In the genomic region with DNA sequence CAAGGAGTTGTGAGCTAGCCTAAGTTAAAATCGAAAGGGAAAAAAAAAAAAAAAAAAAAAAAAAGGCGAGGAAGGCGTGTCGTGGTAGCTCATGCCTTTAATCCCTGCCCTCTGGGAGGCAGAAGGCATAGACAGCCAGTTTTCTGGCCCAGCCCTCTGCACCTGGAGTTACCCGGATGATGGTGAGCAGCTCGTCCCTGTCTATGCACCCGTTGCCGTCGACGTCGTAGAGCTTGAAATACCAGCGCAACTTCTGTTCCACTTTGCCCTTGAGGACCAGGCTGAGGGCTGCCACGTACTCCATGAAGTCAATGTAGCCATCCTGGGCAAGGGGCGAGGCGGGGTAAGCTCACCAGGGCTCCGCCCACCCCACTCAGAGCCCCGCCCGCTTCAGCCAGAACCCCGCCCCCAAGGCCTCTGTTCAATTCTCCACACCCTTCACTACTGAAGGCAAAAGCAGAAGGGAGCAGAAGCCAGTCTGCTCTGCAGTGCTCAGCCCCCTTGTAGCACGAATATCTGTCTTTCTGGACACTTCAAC, we compare ENCODE assay signal across 8 mouse cellular contexts. TPM values are rescaled to one million over a fixed set of nuclear protein-coding genes. Genes with fewer than 3 reads are reported as not detected.
DNase-seq lines count a peak whose midpoint lies in the region; ATAC-seq lines count a peak whose summit lies in the region.

No protein-coding gene starts in this region.

- H3K4me3 ChIP-seq in embryonic facial prominence, embryonic 15.5 days (replicated peaks), result peak overlapping the region; percentile 40
- H3K4me3 ChIP-seq in heart, embryonic 16.5 days (ENCODE audit: low read length), result peak overlapping the region; percentile 46
- peak overlapping the region; percentile 54 for H3K4me3 ChIP-seq in macrophage (ENCODE audit: inconsistent target)

- H3K4me2 ChIP-seq in embryonic facial prominence, embryonic 15.5 days (replicated peaks), result peak overlapping the region; percentile 57
- H3K4me2 ChIP-seq in heart, embryonic 16.5 days (ENCODE audit: low read depth, low read length), result peak overlapping the region; percentile 64

- 2% methylated on average over 20 of the region's 20 CpGs for WGBS in embryonic facial prominence, embryonic 15.5 days
- 3% methylated on average over 19 of the region's 20 CpGs for WGBS in heart, embryonic 16.5 days
- 0% methylated on average over 17 of the region's 20 CpGs for WGBS in macrophage (ENCODE audit: missing documents)

- peak; percentile 73 for ATAC-seq in embryonic facial prominence, embryonic 15.5 days (ENCODE audit: insufficient number of reproducible peaks, low FRiP score, low TSS enrichment, low read depth)
- ATAC-seq in heart, embryonic 16.5 days (replicated peaks; ENCODE audit: extremely low read depth, insufficient read depth, low FRiP score), result peak; percentile 70

- H3K27ac ChIP-seq in embryonic facial prominence, embryonic 15.5 days (replicated peaks), result no peak overlapping the region
- H3K27ac ChIP-seq in heart, embryonic 16.5 days (ENCODE audit: low read length), result no peak overlapping the region
- peak overlapping the region; percentile 62 for H3K27ac ChIP-seq in macrophage

- no peak overlapping the region for H3K9ac ChIP-seq in embryonic facial prominence, embryonic 15.5 days
- H3K9ac ChIP-seq in heart, embryonic 16.5 days (ENCODE audit: low read length), result peak overlapping the region; percentile 15; the same call in 1 of the 2 replicates

- no peaks in the 10 kb centered on the region for H3K36me3 ChIP-seq in embryonic facial prominence, embryonic 15.5 days
- no peaks in the 10 kb centered on the region for H3K36me3 ChIP-seq in heart, embryonic 16.5 days (ENCODE audit: control insufficient read depth, insufficient read depth)
- H3K36me3 ChIP-seq in macrophage (ENCODE audit: inconsistent target), result no peaks in the 10 kb centered on the region

- peaks cover 19% of the 10 kb centered on the region for H3K27me3 ChIP-seq in embryonic facial prominence, embryonic 15.5 days
- peaks cover 6% of the 10 kb centered on the region for H3K27me3 ChIP-seq in heart, embryonic 16.5 days (ENCODE audit: control insufficient read depth, insufficient read depth, low read length)

- peaks cover 18% of the 10 kb centered on the region for H3K4me1 ChIP-seq in embryonic facial prominence, embryonic 15.5 days
- peaks cover 6% of the 10 kb centered on the region; the same call in 1 of the 2 replicates for H3K4me1 ChIP-seq in heart, embryonic 16.5 days (ENCODE audit: control insufficient read depth, insufficient read depth, low read length)

- H3K9me3 ChIP-seq in embryonic facial prominence, embryonic 15.5 days (replicated peaks), result no peaks in the 10 kb centered on the region
- H3K9me3 ChIP-seq in heart, embryonic 16.5 days (replicated peaks; ENCODE audit: control insufficient read depth, low read length), result no peaks in the 10 kb centered on the region

- DNase-seq in A20 (ENCODE audit: low read depth, low spot score), result peak; percentile 91
- DNase-seq in T-cell, adult 2 months (ENCODE audit: low spot score), result peak; percentile 48
- DNase-seq in kidney, postnatal 14 days, result peak; percentile 61
- DNase-seq in retina, postnatal 1 day, result peak; percentile 58
- DNase-seq in frontal cortex, postnatal 36 days (ENCODE audit: low spot score in 2 of 2), result no peak

- no peaks in the 10 kb centered on the region for H3K79me2 ChIP-seq in macrophage (ENCODE audit: inconsistent target)

RNA-seq across cellular contexts. Expression of a gene that starts 4.9 kb away (rescaled TPM):
- 6.3 and 6.6 TPM in 2 replicates for polyA plus RNA-seq in embryonic facial prominence, embryonic 15.5 days (2015; fragmentation: Nextera tagmentation; extraction: Ambion mirVana)
- 1.2 and 2.1 TPM in 2 replicates for polyA plus RNA-seq in heart, embryonic 16.5 days (2015; fragmentation: Nextera tagmentation; extraction: Ambion mirVana)
- total RNA-seq in macrophage (2018; cell fraction: chromatin; rRNA removed), result 1 to 10 TPM in 15 of 26 experiments, not detected in 11; 1.0 to 6.8 (median 3.0) TPM
- total RNA-seq in macrophage (2018; cell fraction: cytosol; rRNA removed), result 10 to 100 TPM in 23 of 26 experiments, 1 to 10 TPM in 3; 7.9 to 15.0 (median 12.2) TPM
- total RNA-seq in macrophage (2018; cell fraction: nucleus; rRNA removed), result 10 to 100 TPM in 3 of 26 experiments, 1 to 10 TPM in 23; 1.5 to 13.0 (median 4.2) TPM
- polyA plus RNA-seq in macrophage (2018), result 2.7 to 9.2 TPM (median 7.1 TPM) in 3 replicates

RNA-seq across cellular contexts. Expression of a gene that starts 10.3 kb away (rescaled TPM):
- polyA plus RNA-seq in embryonic facial prominence, embryonic 15.5 days (2015; fragmentation: Nextera tagmentation; extraction: Ambion mirVana), result 0.76 and 0.87 TPM in 2 replicates
- 0.95 and 1.2 TPM in 2 replicates for polyA plus RNA-seq in heart, embryonic 16.5 days (2015; fragmentation: Nextera tagmentation; extraction: Ambion mirVana)
- total RNA-seq in macrophage (2018; cell fraction: chromatin; rRNA removed), result 1 to 10 TPM in 25 of 26 experiments, under 1 TPM in 1; 0.88 to 7.8 (median 3.7) TPM
- total RNA-seq in macrophage (2018; cell fraction: cytosol; rRNA removed), result under 1 TPM in 19 of 26 experiments, not detected in 7; 0.07 to 0.34 (median 0.15) TPM
- 1 to 10 TPM in 23 of 26 experiments, under 1 TPM in 3; 0.89 to 8.0 (median 2.7) TPM for total RNA-seq in macrophage (2018; cell fraction: nucleus; rRNA removed)
- polyA plus RNA-seq in macrophage (2018), result 0.22 to 0.62 TPM (median 0.22 TPM) in 3 replicates

RNA-seq across cellular contexts. Expression of a gene that starts 26.8 kb away (rescaled TPM):
- 66.9 and 70.0 TPM in 2 replicates for polyA plus RNA-seq in embryonic facial prominence, embryonic 15.5 days (2015; fragmentation: Nextera tagmentation; extraction: Ambion mirVana)
- 65.7 and 67.4 TPM in 2 replicates for polyA plus RNA-seq in heart, embryonic 16.5 days (2015; fragmentation: Nextera tagmentation; extraction: Ambion mirVana)
- 10 to 100 TPM; 18.7 to 61.2 (median 33.0) TPM for total RNA-seq in macrophage (2018; cell fraction: chromatin; rRNA removed)
- total RNA-seq in macrophage (2018; cell fraction: cytosol; rRNA removed), result 10 to 100 TPM; 16.5 to 41.0 (median 26.4) TPM
- total RNA-seq in macrophage (2018; cell fraction: nucleus; rRNA removed), result 10 to 100 TPM; 14.3 to 71.9 (median 27.7) TPM
- polyA plus RNA-seq in macrophage (2018), result 20.2 to 59.5 TPM (median 24.5 TPM) in 3 replicates

RNA-seq across cellular contexts. Expression of a gene that starts 41.0 kb away (rescaled TPM):
- polyA plus RNA-seq in embryonic facial prominence, embryonic 15.5 days (2015; fragmentation: Nextera tagmentation; extraction: Ambion mirVana), result 5.2 and 6.2 TPM in 2 replicates
- polyA plus RNA-seq in heart, embryonic 16.5 days (2015; fragmentation: Nextera tagmentation; extraction: Ambion mirVana), result 0.77 and 0.92 TPM in 2 replicates
- 1 to 10 TPM in 2 of 26 experiments, under 1 TPM in 15, not detected in 9; 0.08 to 1.3 (median 0.49) TPM for total RNA-seq in macrophage (2018; cell fraction: chromatin; rRNA removed)
- total RNA-seq in macrophage (2018; cell fraction: cytosol; rRNA removed), result under 1 TPM; 0.23 to 0.77 (median 0.38) TPM
- under 1 TPM in 21 of 26 experiments, not detected in 5; 0.11 to 0.93 (median 0.34) TPM for total RNA-seq in macrophage (2018; cell fraction: nucleus; rRNA removed)
- polyA plus RNA-seq in macrophage (2018), result 0.45 to 0.59 TPM (median 0.55 TPM) in 3 replicates

RNA-seq across cellular contexts. Expression of a gene that starts 41.7 kb away (rescaled TPM):
- polyA plus RNA-seq in embryonic facial prominence, embryonic 15.5 days (2015; fragmentation: Nextera tagmentation; extraction: Ambion mirVana), result 0.31 and 0.37 TPM in 2 replicates
- polyA plus RNA-seq in heart, embryonic 16.5 days (2015; fragmentation: Nextera tagmentation; extraction: Ambion mirVana), result 0.57 and 0.64 TPM in 2 replicates
- not detected for total RNA-seq in macrophage (2018; cell fraction: chromatin; rRNA removed)
- total RNA-seq in macrophage (2018; cell fraction: cytosol; rRNA removed), result under 1 TPM in 16 of 26 experiments, not detected in 10; 0.08 to 0.58 (median 0.22) TPM
- 1 to 10 TPM in 1 of 26 experiments, under 1 TPM in 1, not detected in 24; 0.85 to 1.4 TPM for total RNA-seq in macrophage (2018; cell fraction: nucleus; rRNA removed)
- polyA plus RNA-seq in macrophage (2018), result 0.27 to 0.31 TPM in 2 of 3 replicates, not detected in the other

Comparison
In these comparisons a context has a peak if more than half of its experiments do, and no peak if none do; other contexts are left out.
1. DNase-seq: peak in A20 (single experiment), T-cell, adult 2 months (single experiment), kidney, postnatal 14 days (single experiment) and retina, postnatal 1 day (single experiment); none in frontal cortex, postnatal 36 days (0 of 2).
2. Peak in every context shown above with its lines, with median percentiles within 50 percentile points of each other: H3K4me3 ChIP-seq.